Mouse (Mus musculus): ENCODE measurements at regions not wholly inside any gene's neighbourhood (a gene's known extent, or its start where the extent isn't known, plus 50 kb on each side); places are given as distances from the start of the nearest gene placed in this dataset.

DNA sequence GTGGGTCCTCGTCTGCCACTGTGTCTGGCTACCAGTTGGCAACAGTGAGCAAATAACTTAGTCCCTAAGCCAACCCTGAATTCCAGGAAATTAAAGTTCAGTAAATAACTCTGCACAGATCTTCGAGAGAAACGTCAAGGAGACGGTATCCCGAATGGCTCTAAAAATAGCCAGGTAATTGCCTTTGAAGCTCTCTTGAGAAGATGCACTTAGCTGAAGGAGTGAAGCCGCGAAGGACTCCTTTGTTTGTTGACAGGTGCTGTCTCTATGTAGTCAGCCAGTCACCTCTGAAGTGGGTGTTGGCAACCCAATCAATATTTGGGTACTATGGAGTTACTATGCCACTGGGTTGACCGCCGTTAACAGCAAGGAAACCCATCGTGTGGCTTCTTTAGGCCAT is 189.3 kb upstream of the Lrig1 start:
- no peak for TF ChIP-seq CTCF (IDR thresholded peaks at IDR 0.05; ENCODE audit: extremely low read depth, insufficient read length, insufficient replicate concordance, low read depth, low read length)
- TF ChIP-seq POLR2A (IDR thresholded peaks at IDR 0.05; ENCODE audit: low read depth, low read length): no peak

Measured in small intestine, adult 2 months (tissue).